Mouse (Mus musculus) liver, adult 2 months (tissue): ENCODE measurements at regions not wholly inside any gene's neighbourhood (a gene's known extent, or its start where the extent isn't known, plus 50 kb on each side); places are given as distances from the start of the nearest gene placed in this dataset.

ENCODE experiments used
- CTCF ChIP-seq: fragments of 200-500 bp; IDR thresholded peaks from 2 replicates; pipeline ENCODE4 v1.5.1; 2011; ENCODE audit warnings: low read depth, low read length, control low read depth
- POLR2A ChIP-seq: fragments of 200-500 bp; IDR thresholded peaks from 2 replicates; pipeline ENCODE4 v1.6.1; 2011; ENCODE audit warnings: low read length, control low read depth; ENCODE audit not compliant: insufficient read depth; ENCODE audit errors: extremely low read depth

DNA sequence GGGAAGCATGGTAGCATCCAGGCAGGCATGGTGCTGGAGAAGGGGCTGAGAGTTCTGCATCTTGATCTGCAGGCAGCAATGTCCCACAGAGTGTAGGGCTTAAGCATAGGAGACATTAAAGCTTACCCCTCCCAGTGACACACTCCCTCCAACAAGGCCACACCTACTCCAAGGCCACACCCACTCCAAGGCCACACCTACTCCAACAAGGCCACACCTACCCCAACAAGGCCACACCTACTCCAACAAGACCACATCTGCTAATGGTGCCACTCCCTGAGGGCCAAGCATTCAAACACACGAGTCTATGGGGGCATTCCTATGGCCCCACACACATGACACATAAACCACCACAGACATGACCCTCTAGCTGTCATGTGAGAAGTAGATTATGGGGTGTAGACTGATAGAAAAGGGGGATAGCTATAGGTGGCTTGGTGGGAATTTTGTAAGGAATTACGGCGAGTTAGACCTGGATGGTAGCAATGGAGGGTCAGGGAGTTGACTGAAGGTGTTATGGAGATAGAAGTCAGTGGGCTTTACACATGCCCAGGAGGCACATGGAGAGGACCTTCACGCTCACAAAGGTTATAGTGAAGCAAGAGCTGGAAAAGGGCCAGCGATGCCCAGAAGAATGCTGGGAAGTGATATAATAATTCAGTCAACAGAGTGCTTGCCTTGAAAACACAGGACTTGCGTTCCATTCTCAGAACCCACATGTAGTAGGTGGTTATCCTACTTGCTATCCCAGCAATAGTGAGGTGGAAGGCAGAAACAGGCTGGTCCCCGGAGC is 179.8 kb downstream of the Shq1 start:
- TF ChIP-seq CTCF = no peak
- TF ChIP-seq POLR2A = no peak
